Mouse (Mus musculus): Measurements from ENCODE around the gene Phf12.

Phf12 gene

GRCm38 (mm10) chr11:77982441-77982905 is at the start of gene Phf12:
TSS of gene Phf12 (plus strand) at chr11:77982754.
- DNase-seq = peak; percentile 100

- no peak for DNase-seq
Observed at GRCm38 (mm10) chr11:77934111-77934521, 48.4 kb upstream of the Phf12 start.

- no peak for DNase-seq
Observed at GRCm38 (mm10) chr11:77934568-77935311, 47.8 kb upstream of the Phf12 start.

GRCm38 (mm10) chr11:77936846-77937245 is 45.7 kb upstream of the Phf12 start:
- DNase-seq = no peak

- DNase-seq = no peak
Observed at GRCm38 (mm10) chr11:77937649-77938410, 44.7 kb upstream of the Phf12 start.

GRCm38 (mm10) chr11:77942230-77942629 is 40.3 kb upstream of the Phf12 start:
- no peak for DNase-seq

GRCm38 (mm10) chr11:77947860-77948259 is 34.7 kb upstream of the Phf12 start:
- DNase-seq = no peak

- DNase-seq = no peak
Observed at GRCm38 (mm10) chr11:77950125-77950685, 32.3 kb upstream of the Phf12 start.

- no peak for DNase-seq
Observed at GRCm38 (mm10) chr11:77950797-77951228, 31.7 kb upstream of the Phf12 start.

- DNase-seq = no peak
Observed at GRCm38 (mm10) chr11:77953671-77954070, 28.9 kb upstream of the Phf12 start.

GRCm38 (mm10) chr11:77956428-77956827 is 26.1 kb upstream of the Phf12 start:
- no peak for DNase-seq

- DNase-seq = peak; percentile 84
Observed at GRCm38 (mm10) chr11:77958268-77958667, 24.3 kb upstream of the Phf12 start.

- no peak for DNase-seq
Observed at GRCm38 (mm10) chr11:77958932-77959331, 23.6 kb upstream of the Phf12 start.

GRCm38 (mm10) chr11:77960199-77960598 is 22.4 kb upstream of the Phf12 start:
- peak; percentile 86 for DNase-seq

GRCm38 (mm10) chr11:77960898-77961297 is 21.7 kb upstream of the Phf12 start:
- no peak for DNase-seq

- no peak for DNase-seq
Observed at GRCm38 (mm10) chr11:77962946-77963345, 19.6 kb upstream of the Phf12 start.

GRCm38 (mm10) chr11:77964415-77965095 is 18.0 kb upstream of the Phf12 start:
- no peak for DNase-seq

- DNase-seq = peak; percentile 91
Observed at GRCm38 (mm10) chr11:77965101-77966036, 17.2 kb upstream of the Phf12 start.

GRCm38 (mm10) chr11:77966037-77966391 is 16.5 kb upstream of the Phf12 start:
- DNase-seq = peak; percentile 85

- DNase-seq = peak; percentile 90
Observed at GRCm38 (mm10) chr11:77967114-77967513, 15.4 kb upstream of the Phf12 start.

- peak; percentile 87 for DNase-seq
Observed at GRCm38 (mm10) chr11:77968786-77969185, 13.8 kb upstream of the Phf12 start.

GRCm38 (mm10) chr11:77970718-77971117 is 11.8 kb upstream of the Phf12 start:
- DNase-seq = no peak
